20 mouse cellular contexts compared by ENCODE assay signal in the genomic region with DNA sequence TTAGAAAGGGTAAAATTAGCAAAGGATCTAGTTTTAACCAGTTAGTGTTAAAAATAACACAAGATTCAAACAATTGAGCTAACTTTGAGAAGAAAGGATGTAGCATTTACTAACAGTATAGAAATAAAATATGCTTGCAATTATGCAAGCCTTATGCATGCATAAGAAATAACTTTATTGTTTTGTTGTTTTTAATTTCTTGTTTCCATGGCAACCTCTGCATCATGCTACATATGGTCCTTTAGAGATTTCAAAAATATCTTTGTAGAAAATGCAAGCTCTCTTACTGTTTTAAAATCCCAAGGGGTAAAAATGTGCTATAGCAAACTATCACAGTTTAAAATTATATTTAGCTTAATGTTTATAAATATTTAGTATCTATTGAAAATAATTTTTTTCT.
DNase-seq lines count a peak whose midpoint lies in the region; ATAC-seq lines count a peak whose summit lies in the region.
"Had no signal": no experiment of that assay in that cellular context is flagged by ENCODE, and none has a peak within 500 bp of the region (broad histone marks: within the 10 kb centered on the region; RNA-seq: fewer than 3 reads in every experiment).

No protein-coding gene starts in this region.

- DNase-seq in frontal cortex, postnatal 10 days (ENCODE audit: low spot score in 2 of 2): no peak
- DNase-seq in neural tube, embryonic 10.5 days (ENCODE audit: extremely low spot score, low spot score): no peak
- no peak for DNase-seq in spleen, adult 18-20 months
- DNase-seq: adrenal gland, adult 8-10 months; adrenal gland, postnatal 36 days; cerebellum, adult 2 months; cerebellum, postnatal 10 days; gastrocnemius, postnatal 36 days; heart, adult 18-20 months; heart, postnatal 10 days; heart, postnatal 4 days; kidney, adult 18-20 months had no signal

- H3K4me1 ChIP-seq in neural tube, embryonic 15.5 days: no peaks in the 10 kb centered on the region
- H3K4me1 ChIP-seq in forebrain, embryonic 16.5 days (replicated peaks; ENCODE audit: control insufficient read depth, insufficient read depth, low read length): no peaks in the 10 kb centered on the region
- H3K4me1 ChIP-seq: embryonic facial prominence, embryonic 10.5 days; heart, embryonic 10.5 days; hindbrain, embryonic 12.5 days; intestine, embryonic 15.5 days had no signal

- H3K27me3 ChIP-seq in neural tube, embryonic 15.5 days (replicated peaks): no peaks in the 10 kb centered on the region
- no peaks in the 10 kb centered on the region for H3K27me3 ChIP-seq in forebrain, embryonic 16.5 days (replicated peaks; ENCODE audit: control insufficient read depth, insufficient read depth, low read length)
- H3K27me3 ChIP-seq: hindbrain, embryonic 12.5 days; intestine, embryonic 15.5 days had no signal

- H3K9me3 ChIP-seq in neural tube, embryonic 15.5 days (replicated peaks): no peaks in the 10 kb centered on the region
- no peaks in the 10 kb centered on the region for H3K9me3 ChIP-seq in forebrain, embryonic 16.5 days (ENCODE audit: control insufficient read depth, low read length)
- H3K9me3 ChIP-seq: embryonic facial prominence, embryonic 10.5 days; heart, embryonic 10.5 days; hindbrain, embryonic 12.5 days; intestine, embryonic 15.5 days had no signal

- H3K9ac ChIP-seq in neural tube, embryonic 15.5 days (replicated peaks): no peak overlapping the region
- H3K9ac ChIP-seq in forebrain, embryonic 16.5 days (replicated peaks; ENCODE audit: low read depth, low read length): no peak overlapping the region
- H3K9ac ChIP-seq: hindbrain, embryonic 12.5 days; intestine, embryonic 15.5 days had no signal

- no peak overlapping the region for H3K4me2 ChIP-seq in neural tube, embryonic 15.5 days
- no peak overlapping the region for H3K4me2 ChIP-seq in forebrain, embryonic 16.5 days (ENCODE audit: low read length)
- H3K4me2 ChIP-seq: hindbrain, embryonic 12.5 days; intestine, embryonic 15.5 days had no signal

- H3K4me3 ChIP-seq in neural tube, embryonic 15.5 days (replicated peaks): no peak overlapping the region
- no peak overlapping the region for H3K4me3 ChIP-seq in forebrain, embryonic 16.5 days (replicated peaks; ENCODE audit: low read length)
- H3K4me3 ChIP-seq: embryonic facial prominence, embryonic 10.5 days; heart, embryonic 10.5 days; hindbrain, embryonic 12.5 days; intestine, embryonic 15.5 days had no signal

- H3K27ac ChIP-seq in neural tube, embryonic 15.5 days (replicated peaks): no peak overlapping the region
- no peak overlapping the region for H3K27ac ChIP-seq in forebrain, embryonic 16.5 days (ENCODE audit: low read length)
- H3K27ac ChIP-seq: embryonic facial prominence, embryonic 10.5 days; heart, embryonic 10.5 days; hindbrain, embryonic 12.5 days; intestine, embryonic 15.5 days had no signal

- no peaks in the 10 kb centered on the region for H3K36me3 ChIP-seq in neural tube, embryonic 15.5 days
- H3K36me3 ChIP-seq in forebrain, embryonic 16.5 days (ENCODE audit: control insufficient read depth, insufficient read depth): no peaks in the 10 kb centered on the region
- H3K36me3 ChIP-seq: embryonic facial prominence, embryonic 10.5 days; heart, embryonic 10.5 days; hindbrain, embryonic 12.5 days; intestine, embryonic 15.5 days had no signal

- ATAC-seq in frontal cortex, adult (ENCODE audit: low TSS enrichment): peak; percentile 83
- ATAC-seq in neural tube, embryonic 15.5 days (ENCODE audit: low FRiP score): peak; percentile 47; the same call in 1 of the 2 replicates
- ATAC-seq in forebrain, embryonic 16.5 days: peak; percentile 86
- ATAC-seq in activated CD4-positive, CD25-positive, alpha-beta regulatory T cell, adult 4 months: no peak
- ATAC-seq: intestine, embryonic 15.5 days had no signal
